Comparison of ENCODE assay signal across 16 mouse cellular contexts in genomic region chr11:113155515-113155914, GRCm38 (mm10).
"Had no signal": no experiment of that assay in that cellular context is flagged by ENCODE, and none has a peak within 500 bp of the region (broad histone marks: within the 10 kb centered on the region; RNA-seq: fewer than 3 reads in every experiment).

No protein-coding gene starts in this region.

- DNase-seq: retina, postnatal 1 day; right cerebral cortex, adult 18-20 months; right cerebral cortex, postnatal 14 days; right cerebral cortex, postnatal 25 days; right cerebral cortex, postnatal 4 days; spleen, adult 18-20 months; thymus, adult 18-20 months; thymus, adult 2 months; thymus, postnatal 14 days; thymus, postnatal 25 days; thymus, postnatal 36 days; thymus, postnatal 4 days had no signal

- H3K4me3 ChIP-seq: neural tube, embryonic 12.5 days; neural tube, embryonic 13.5 days; neural tube, embryonic 15.5 days; stomach, embryonic 15.5 days had no signal

- H3K9ac ChIP-seq: neural tube, embryonic 12.5 days; neural tube, embryonic 13.5 days; neural tube, embryonic 15.5 days; stomach, embryonic 15.5 days had no signal

- H3K36me3 ChIP-seq: neural tube, embryonic 12.5 days; neural tube, embryonic 13.5 days; neural tube, embryonic 15.5 days; stomach, embryonic 15.5 days had no signal

- H3K4me1 ChIP-seq: neural tube, embryonic 15.5 days had no signal

- H3K27me3 ChIP-seq: neural tube, embryonic 12.5 days; neural tube, embryonic 13.5 days; neural tube, embryonic 15.5 days; stomach, embryonic 15.5 days had no signal

- H3K4me2 ChIP-seq: neural tube, embryonic 12.5 days; neural tube, embryonic 13.5 days; neural tube, embryonic 15.5 days; stomach, embryonic 15.5 days had no signal

- H3K27ac ChIP-seq: neural tube, embryonic 12.5 days; neural tube, embryonic 13.5 days; neural tube, embryonic 15.5 days; stomach, embryonic 15.5 days had no signal

- H3K9me3 ChIP-seq: neural tube, embryonic 12.5 days; neural tube, embryonic 13.5 days; neural tube, embryonic 15.5 days; stomach, embryonic 15.5 days had no signal
